Mouse (Mus musculus): ENCODE measurements at regions not wholly inside any gene's neighbourhood (a gene's known extent, or its start where the extent isn't known, plus 50 kb on each side); places are given as distances from the start of the nearest gene placed in this dataset.
A peak's percentile ranks its signal among the peaks of the same experiment; 100 is the strongest.

DNA sequence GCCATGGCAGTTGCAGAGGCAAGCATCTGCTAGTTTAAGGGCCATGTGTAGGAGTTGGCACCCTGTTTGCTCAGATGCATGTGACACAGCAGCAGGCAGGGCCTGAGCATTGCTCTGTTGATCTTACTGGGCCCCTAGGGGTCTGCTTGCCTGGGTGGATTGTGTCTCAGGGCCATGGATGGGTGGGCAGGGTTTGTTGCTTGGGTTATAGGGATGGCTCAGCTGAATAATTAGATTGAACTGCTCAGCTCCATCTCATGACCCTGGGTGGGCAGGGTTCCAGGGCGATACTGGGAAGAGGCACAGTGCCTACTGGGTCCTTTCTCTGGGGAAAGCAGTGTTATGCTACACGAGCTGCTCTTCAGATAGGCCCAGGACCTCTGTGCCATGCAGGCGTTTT is 338.0 kb downstream of the Eipr1 start:
- WGBS: 50% methylated on average over 3 of the region's 3 CpGs
- H3K36me3 ChIP-seq (replicated peaks; ENCODE audit: control insufficient read depth, insufficient read depth, low read length): no peaks in the 10 kb centered on the region
- no peak for DNase-seq (ENCODE audit: low spot score)
- no peaks in the 10 kb centered on the region for H3K27me3 ChIP-seq (ENCODE audit: control insufficient read depth, insufficient read depth, low read length)
- H3K4me3 ChIP-seq (ENCODE audit: low read depth, low read length): no peak overlapping the region
- no peak overlapping the region for H3K4me2 ChIP-seq (ENCODE audit: low read depth, low read length)
- TF ChIP-seq EP300 (IDR thresholded peaks at IDR 0.05; ENCODE audit: low read depth) (no peak), CTCF (IDR thresholded peaks at IDR 0.05; ENCODE audit: low read depth) (no peak)
- no peak overlapping the region for H3K9ac ChIP-seq (replicated peaks; ENCODE audit: low read depth, low read length)
- no peaks in the 10 kb centered on the region for H3K4me1 ChIP-seq (ENCODE audit: control insufficient read depth, insufficient read depth)
- no peak overlapping the region for H3K27ac ChIP-seq (ENCODE audit: low read depth)
- H3K9me3 ChIP-seq (replicated peaks; ENCODE audit: control insufficient read depth, low read length): no peaks in the 10 kb centered on the region
- no peak for ATAC-seq (ENCODE audit: insufficient read depth, low read depth)

DNA sequence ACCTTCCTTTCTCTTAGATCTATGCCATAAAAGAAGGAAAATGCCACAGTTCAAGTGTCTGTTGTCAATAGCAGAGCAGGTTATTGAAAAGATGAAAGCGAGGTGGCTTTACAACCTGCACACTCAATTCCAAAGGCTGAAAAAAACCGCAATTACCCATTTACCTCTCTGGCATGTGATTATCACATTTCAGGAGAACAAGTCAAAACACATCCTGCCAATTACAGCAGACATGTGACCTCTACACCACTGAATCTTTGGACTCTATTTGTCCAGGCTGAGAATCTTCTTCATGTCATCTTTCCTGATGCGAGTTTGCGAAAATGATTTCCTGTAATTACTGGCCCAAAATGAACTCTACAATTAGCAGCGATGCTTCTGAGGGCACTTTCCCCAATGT is 338.8 kb downstream of the Eipr1 start:
- Histone ChIP-seq H3K4me3 (ENCODE audit: low read depth, low read length) (no peak overlapping the region), H3K4me2 (ENCODE audit: low read depth, low read length) (no peak overlapping the region), H3K36me3 (replicated peaks; ENCODE audit: control insufficient read depth, insufficient read depth, low read length) (no peaks in the 10 kb centered on the region), H3K27ac (ENCODE audit: low read depth) (no peak overlapping the region), H3K9ac (replicated peaks; ENCODE audit: low read depth, low read length) (no peak overlapping the region), H3K9me3 (replicated peaks; ENCODE audit: control insufficient read depth, low read length) (no peaks in the 10 kb centered on the region), H3K4me1 (ENCODE audit: control insufficient read depth, insufficient read depth) (no peaks in the 10 kb centered on the region), H3K27me3 (ENCODE audit: control insufficient read depth, insufficient read depth, low read length) (no peaks in the 10 kb centered on the region)
- no peak for DNase-seq (ENCODE audit: low spot score)
- no peak for ATAC-seq (ENCODE audit: insufficient read depth, low read depth)
- TF ChIP-seq EP300 (IDR thresholded peaks at IDR 0.05; ENCODE audit: low read depth): no peak
- no peak for TF ChIP-seq CTCF (IDR thresholded peaks at IDR 0.05; ENCODE audit: low read depth)
- WGBS: 83% methylated on average over 5 of the region's 5 CpGs

DNA sequence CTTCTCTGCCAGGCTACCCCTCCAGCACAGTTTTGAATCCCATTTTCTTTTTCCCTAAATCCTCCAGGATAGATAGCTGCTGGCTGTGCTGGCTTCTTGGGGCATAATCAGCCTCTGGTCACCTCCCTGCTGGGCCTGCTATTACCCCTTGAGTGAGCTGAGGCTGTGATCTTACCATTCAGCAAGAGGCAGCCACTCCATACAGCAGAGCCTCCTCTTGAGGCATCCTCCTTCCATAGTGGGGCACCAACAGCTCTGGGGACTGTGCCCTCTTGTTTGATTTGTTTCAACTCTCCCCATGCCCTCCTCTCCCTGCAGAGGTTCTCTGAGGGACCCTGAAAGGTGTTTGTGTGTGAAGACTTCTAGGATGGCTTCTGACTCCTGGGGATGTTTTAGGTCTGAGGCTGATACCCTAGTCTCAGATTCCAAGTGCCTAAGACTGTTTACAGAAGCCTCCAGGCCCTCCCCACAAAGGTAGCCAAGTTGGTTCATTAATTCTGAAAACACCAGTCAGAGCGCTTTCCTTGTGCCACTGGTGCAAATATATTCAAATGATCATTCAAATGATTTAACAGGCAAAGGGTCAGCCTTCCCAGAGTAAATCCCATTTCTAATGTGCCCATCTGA is 343.9 kb downstream of the Eipr1 start:
- no peak for ATAC-seq (ENCODE audit: insufficient read depth, low read depth)
- no peak overlapping the region for H3K9ac ChIP-seq (replicated peaks; ENCODE audit: low read depth, low read length)
- no peaks in the 10 kb centered on the region for H3K27me3 ChIP-seq (ENCODE audit: control insufficient read depth, insufficient read depth, low read length)
- H3K4me2 ChIP-seq (ENCODE audit: low read depth, low read length): no peak overlapping the region
- no peak for DNase-seq (ENCODE audit: low spot score)
- H3K4me3 ChIP-seq (ENCODE audit: low read depth, low read length): no peak overlapping the region
- no peaks in the 10 kb centered on the region for H3K9me3 ChIP-seq (replicated peaks; ENCODE audit: control insufficient read depth, low read length)
- H3K4me1 ChIP-seq (ENCODE audit: control insufficient read depth, insufficient read depth): 0 out of 2 replicates have a peak, but pooled peaks cover 3% of the 10 kb centered on the region
- H3K36me3 ChIP-seq (replicated peaks; ENCODE audit: control insufficient read depth, insufficient read depth, low read length): no peaks in the 10 kb centered on the region
- no peak overlapping the region for H3K27ac ChIP-seq (ENCODE audit: low read depth)
- TF ChIP-seq CTCF (IDR thresholded peaks at IDR 0.05; ENCODE audit: low read depth): no peak
- no peak for TF ChIP-seq EP300 (IDR thresholded peaks at IDR 0.05; ENCODE audit: low read depth)
- WGBS: 63% methylated on average over 1 of the region's 1 CpGs

DNA sequence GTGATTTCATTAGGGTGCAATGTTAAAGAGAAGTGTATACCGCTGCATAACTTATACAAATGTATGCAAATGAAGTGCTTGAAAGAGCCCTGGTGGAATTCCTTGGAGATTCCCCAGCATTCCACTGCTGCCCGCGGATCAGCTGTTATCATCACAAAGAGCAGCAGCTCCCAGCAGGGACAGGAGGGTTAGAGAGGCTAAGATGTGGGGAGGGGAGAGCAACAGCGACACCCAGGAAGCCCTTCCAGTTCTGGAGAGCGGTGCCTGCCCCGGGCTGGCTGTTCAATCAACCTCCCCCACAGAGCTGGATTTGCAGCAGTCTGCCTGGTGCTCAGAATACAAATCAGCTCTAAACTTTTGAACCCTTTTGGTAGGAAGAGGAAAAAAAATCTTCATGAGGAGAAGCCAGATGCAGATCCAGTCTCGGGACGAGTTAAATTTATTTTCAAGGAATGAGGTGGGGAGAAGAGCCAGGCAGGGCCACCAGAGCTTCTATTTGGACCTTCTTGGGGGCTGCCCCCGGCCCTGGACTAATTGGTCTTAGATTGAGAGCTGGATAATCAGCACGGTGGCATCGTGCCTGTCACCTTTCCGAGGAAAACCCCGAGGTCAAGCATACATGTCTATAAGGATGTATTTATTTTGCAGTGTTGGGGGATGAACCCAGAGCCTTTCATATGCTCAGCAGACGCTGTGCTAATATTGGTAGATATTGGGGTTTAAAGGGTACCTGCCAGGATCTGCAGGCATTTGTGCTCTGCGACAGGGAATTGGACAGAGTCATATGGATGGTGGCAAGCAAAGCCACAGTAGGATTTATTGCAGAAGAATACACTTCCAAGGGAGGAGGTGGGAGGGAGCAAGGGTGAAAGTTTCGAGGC is 344.7 kb downstream of the Eipr1 start:
- H3K9ac ChIP-seq (replicated peaks; ENCODE audit: low read depth, low read length): no peak overlapping the region
- H3K27me3 ChIP-seq (ENCODE audit: control insufficient read depth, insufficient read depth, low read length): no peaks in the 10 kb centered on the region
- no peak for TF ChIP-seq EP300 (IDR thresholded peaks at IDR 0.05; ENCODE audit: low read depth)
- no peak for TF ChIP-seq CTCF (IDR thresholded peaks at IDR 0.05; ENCODE audit: low read depth)
- no peaks in the 10 kb centered on the region for H3K36me3 ChIP-seq (replicated peaks; ENCODE audit: control insufficient read depth, insufficient read depth, low read length)
- DNase-seq (ENCODE audit: low spot score) (no peak), ATAC-seq (ENCODE audit: insufficient read depth, low read depth) (no peak)
- H3K27ac ChIP-seq (ENCODE audit: low read depth): no peak overlapping the region
- H3K4me2 ChIP-seq (ENCODE audit: low read depth, low read length): peak overlapping the region; percentile 39
- no peaks in the 10 kb centered on the region for H3K9me3 ChIP-seq (replicated peaks; ENCODE audit: control insufficient read depth, low read length)
- H3K4me1 ChIP-seq (ENCODE audit: control insufficient read depth, insufficient read depth): 0 out of 2 replicates have a peak, but pooled peaks cover 3% of the 10 kb centered on the region
- no peak overlapping the region for H3K4me3 ChIP-seq (ENCODE audit: low read depth, low read length)
- 12% methylated on average over 16 of the region's 16 CpGs for WGBS

DNA sequence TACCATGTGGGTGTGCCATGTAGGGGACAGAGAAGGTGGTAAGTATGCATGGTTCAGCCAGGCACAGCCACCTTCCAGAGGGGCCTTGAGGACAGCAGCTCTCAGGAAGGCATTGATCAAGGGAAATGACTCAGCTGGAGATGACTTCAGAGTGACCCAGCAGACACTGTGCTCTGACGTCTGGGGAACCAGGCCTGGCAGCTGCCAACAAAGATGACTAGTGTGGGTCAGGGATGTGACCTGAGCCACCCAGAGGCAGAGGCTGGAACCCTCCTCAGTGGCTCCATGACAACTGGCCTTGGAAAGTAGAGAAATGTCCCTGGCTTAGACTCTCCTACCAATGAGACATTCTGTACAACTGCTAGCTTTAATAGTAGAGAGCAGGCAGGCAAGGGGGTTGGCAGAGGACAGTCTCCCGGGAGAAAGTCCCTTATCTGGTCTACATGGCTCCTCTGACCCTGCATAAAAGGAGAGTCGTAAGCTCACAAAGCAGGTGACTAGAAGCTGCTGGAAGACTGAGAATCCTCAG is 348.5 kb downstream of the Eipr1 start:
- H3K27ac ChIP-seq (ENCODE audit: low read depth): no peak overlapping the region
- ATAC-seq (ENCODE audit: insufficient read depth, low read depth): no peak
- 0 out of 2 replicates have a peak, but pooled peaks cover 3% of the 10 kb centered on the region for H3K4me1 ChIP-seq (ENCODE audit: control insufficient read depth, insufficient read depth)
- H3K4me2 ChIP-seq (ENCODE audit: low read depth, low read length): no peak overlapping the region
- no peaks in the 10 kb centered on the region for H3K9me3 ChIP-seq (replicated peaks; ENCODE audit: control insufficient read depth, low read length)
- no peaks in the 10 kb centered on the region for H3K27me3 ChIP-seq (ENCODE audit: control insufficient read depth, insufficient read depth, low read length)
- 18% methylated on average over 3 of the region's 3 CpGs for WGBS
- no peaks in the 10 kb centered on the region for H3K36me3 ChIP-seq (replicated peaks; ENCODE audit: control insufficient read depth, insufficient read depth, low read length)
- TF ChIP-seq CTCF (IDR thresholded peaks at IDR 0.05; ENCODE audit: low read depth) (no peak), EP300 (IDR thresholded peaks at IDR 0.05; ENCODE audit: low read depth) (no peak)
- no peak for DNase-seq (ENCODE audit: low spot score)
- no peak overlapping the region for H3K4me3 ChIP-seq (ENCODE audit: low read depth, low read length)
- H3K9ac ChIP-seq (replicated peaks; ENCODE audit: low read depth, low read length): no peak overlapping the region

Data from heart, postnatal 0 days (tissue).